Mouse (Mus musculus) heart, adult 11 months (tissue): ENCODE data around the gene Eif4ebp2.

Experiments used
- DNase-seq: peaks from one replicate; pipeline ENCODE4 v3.0.0; 2022

Gene Eif4ebp2

DNA sequence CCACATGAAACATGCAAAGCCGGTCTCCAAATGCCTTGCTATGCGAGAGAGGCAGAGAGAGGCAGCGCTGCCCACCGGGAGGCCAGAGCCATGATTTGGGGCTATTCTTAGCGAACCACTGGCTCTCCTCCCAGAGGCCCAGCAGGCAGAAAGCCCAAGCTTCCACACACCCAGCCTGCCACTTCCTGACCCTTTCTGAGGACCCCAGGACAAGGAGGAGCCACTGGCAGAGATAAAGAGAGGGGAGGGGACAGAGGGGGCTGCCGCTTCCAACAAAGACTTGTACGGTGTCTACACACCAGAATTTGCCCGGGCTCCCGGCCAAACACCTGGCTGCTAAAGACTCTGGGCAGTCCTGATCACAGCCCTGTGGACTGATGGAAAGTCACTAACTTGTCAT is 72.3 kb downstream of the Eif4ebp2 start:
- DNase-seq, result peak; percentile 98

- peak; percentile 92 for DNase-seq
These were observed 73.0 kb downstream of the Eif4ebp2 start for GRCm38 (mm10) chr10:61379340-61380040.

GRCm38 (mm10) chr10:61378698-61379097 is 73.8 kb downstream of the Eif4ebp2 start:
- peak; percentile 96 for DNase-seq
